Mouse (Mus musculus): Measurements from ENCODE around the gene Elovl3. TPM values are rescaled to one million over a fixed set of nuclear protein-coding genes. Genes with fewer than 3 reads are reported as not detected.
"Not testable (repeated sequence)": the region's sequence is repeated elsewhere in the genome, so short reads cannot be mapped to it uniquely, and the experiment has no call there.

The Elovl3 gene
- polyA plus RNA-seq, 1 experiment from 2014 or later, result 0.40 TPM

DNA sequence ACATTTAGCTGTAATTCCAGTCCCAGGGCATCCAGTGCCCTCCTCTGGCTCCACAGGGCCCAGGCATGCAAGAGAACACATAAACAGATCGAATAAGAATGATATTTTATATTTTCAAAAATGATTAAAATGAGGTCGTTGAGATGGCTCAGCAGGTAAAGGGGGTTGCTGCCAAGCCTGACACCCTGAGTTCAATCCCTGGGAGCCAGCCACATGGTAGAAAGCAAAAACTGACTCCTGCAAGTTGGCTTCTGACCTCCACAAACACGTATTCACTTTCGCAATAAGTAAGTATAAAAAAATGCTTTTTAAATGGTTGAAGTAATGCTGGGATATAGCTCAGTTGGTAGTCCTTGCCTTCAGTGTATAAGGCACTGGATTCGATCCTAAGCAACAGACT lies 20.9 kb upstream of the Elovl3 start:
- ATAC-seq (ENCODE audit: insufficient number of reproducible peaks, low FRiP score, low TSS enrichment, low read depth), result no peak
- H3K9me3 ChIP-seq, result no peaks in the 10 kb centered on the region
- no peak overlapping the region for H3K4me3 ChIP-seq
- no peak overlapping the region for H3K9ac ChIP-seq
- H3K4me1 ChIP-seq, result no peaks in the 10 kb centered on the region
- no peaks in the 10 kb centered on the region for H3K27me3 ChIP-seq
- H3K27ac ChIP-seq, result no peak overlapping the region
- WGBS, result 78% methylated on average over 5 of the region's 5 CpGs
- H3K36me3 ChIP-seq, result no peaks in the 10 kb centered on the region
- no peak overlapping the region for H3K4me2 ChIP-seq

DNA sequence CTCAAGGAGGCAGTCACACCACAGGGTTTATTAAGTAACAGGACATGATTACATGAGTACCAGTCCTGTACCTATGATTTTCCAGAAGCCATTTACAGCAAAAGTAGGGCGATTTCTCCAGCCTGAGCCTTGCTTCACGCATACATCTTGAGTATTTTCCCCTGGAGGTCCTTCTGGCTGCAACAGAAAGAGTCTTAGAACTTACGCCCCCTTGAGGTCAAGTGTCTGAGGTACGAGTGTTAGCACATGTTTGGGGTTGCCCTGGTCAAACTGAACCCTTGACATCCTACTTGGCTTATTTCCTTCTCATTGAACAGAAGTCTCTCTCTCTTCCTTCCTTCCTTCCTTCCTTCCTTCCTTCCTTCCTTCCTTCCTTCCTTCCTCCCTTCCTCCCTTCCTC lies 17.1 kb upstream of the Elovl3 start:
- Histone ChIP-seq H3K27me3 (no peaks in the 10 kb centered on the region), H3K9me3 (no peaks in the 10 kb centered on the region), H3K4me1 (no peaks in the 10 kb centered on the region), H3K4me2 (no peak overlapping the region), H3K9ac (no peak overlapping the region), H3K36me3 (no peaks in the 10 kb centered on the region), H3K4me3 (no peak overlapping the region), H3K27ac (no peak overlapping the region)
- no peak for ATAC-seq (ENCODE audit: insufficient number of reproducible peaks, low FRiP score, low TSS enrichment, low read depth)
- 47% methylated on average over 4 of the region's 4 CpGs for WGBS

DNA sequence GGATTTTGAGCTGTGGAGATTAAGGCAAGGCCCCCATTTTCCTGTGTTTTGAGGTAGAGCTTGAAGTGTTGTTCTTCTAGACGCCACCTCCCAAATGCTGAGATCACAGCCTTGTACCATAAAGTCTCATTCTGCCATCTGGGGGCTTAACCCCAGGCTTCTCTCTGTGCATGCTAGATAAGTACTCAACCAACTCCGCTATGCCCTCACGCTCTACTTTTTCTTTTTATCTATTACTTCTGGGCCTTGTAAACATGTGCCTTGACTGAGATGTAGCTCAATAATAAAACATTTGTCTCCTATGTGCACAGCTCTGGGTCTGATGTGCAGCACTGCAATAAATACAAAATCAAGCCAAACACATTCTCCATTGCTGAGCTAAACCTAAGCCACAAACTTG lies 12.2 kb upstream of the Elovl3 start:
- H3K27ac ChIP-seq, result no peak overlapping the region
- 88% methylated on average over 3 of the region's 3 CpGs for WGBS
- no peak for ATAC-seq (ENCODE audit: insufficient number of reproducible peaks, low FRiP score, low TSS enrichment, low read depth)
- H3K27me3 ChIP-seq, result no peaks in the 10 kb centered on the region
- no peaks in the 10 kb centered on the region for H3K9me3 ChIP-seq
- no peaks in the 10 kb centered on the region for H3K4me1 ChIP-seq
- no peak overlapping the region for H3K4me2 ChIP-seq
- no peaks in the 10 kb centered on the region for H3K36me3 ChIP-seq
- H3K4me3 ChIP-seq, result no peak overlapping the region
- H3K9ac ChIP-seq, result no peak overlapping the region

DNA sequence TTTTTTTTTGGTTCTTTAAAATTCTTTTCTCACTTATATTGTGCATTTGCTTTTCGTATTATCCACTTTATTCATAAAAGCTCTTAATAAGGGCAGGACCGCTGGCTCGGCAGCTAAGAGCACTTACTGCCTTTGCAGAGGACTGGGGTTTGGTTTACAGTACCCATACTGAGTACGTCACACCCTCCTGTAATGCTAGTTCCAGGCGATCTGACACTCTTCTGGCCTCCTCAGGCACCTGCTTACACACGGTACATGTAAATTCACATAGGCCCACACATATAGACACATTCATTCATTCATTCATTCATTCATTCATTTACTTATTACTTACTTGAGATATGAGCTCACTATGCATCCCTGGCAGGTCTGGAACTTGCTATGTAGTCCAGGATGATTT lies 10.8 kb upstream of the Elovl3 start:
- Histone ChIP-seq H3K27me3 (no peaks in the 10 kb centered on the region), H3K27ac (no peak overlapping the region), H3K9ac (no peak overlapping the region), H3K4me2 (no peak overlapping the region), H3K4me1 (no peaks in the 10 kb centered on the region), H3K4me3 (no peak overlapping the region), H3K36me3 (no peaks in the 10 kb centered on the region), H3K9me3 (no peaks in the 10 kb centered on the region)
- 73% methylated on average over 6 of the region's 6 CpGs for WGBS
- ATAC-seq (ENCODE audit: insufficient number of reproducible peaks, low FRiP score, low TSS enrichment, low read depth), result no peak

DNA sequence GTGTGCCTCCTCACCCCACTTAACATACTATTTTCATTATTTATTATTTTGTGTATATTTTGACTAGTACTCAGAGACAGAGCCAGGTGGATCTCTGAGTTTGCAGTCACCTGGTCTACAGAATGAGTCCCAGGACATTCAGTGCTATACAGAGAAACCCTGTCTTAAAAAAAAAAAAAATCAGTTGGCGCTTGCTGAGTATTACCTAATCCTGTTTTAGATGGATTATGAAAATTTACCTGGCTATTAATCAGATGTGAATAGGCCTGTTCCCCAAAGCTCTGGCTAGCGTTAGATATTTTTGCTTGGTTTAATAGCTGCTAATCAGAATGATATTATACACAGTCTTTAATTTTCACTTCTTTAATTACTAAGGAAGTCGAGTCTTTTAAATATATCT lies 7.8 kb upstream of the Elovl3 start:
- WGBS, result 80% methylated on average over 3 of the region's 3 CpGs
- no peaks in the 10 kb centered on the region for H3K9me3 ChIP-seq
- H3K27ac ChIP-seq, result no peak overlapping the region
- H3K4me3 ChIP-seq, result no peak overlapping the region
- no peak overlapping the region for H3K9ac ChIP-seq
- no peak overlapping the region for H3K4me2 ChIP-seq
- H3K36me3 ChIP-seq, result no peaks in the 10 kb centered on the region
- no peaks in the 10 kb centered on the region for H3K4me1 ChIP-seq
- H3K27me3 ChIP-seq, result peaks cover 5% of the 10 kb centered on the region; the same call in 1 of the 2 replicates
- no peak for ATAC-seq (ENCODE audit: insufficient number of reproducible peaks, low FRiP score, low TSS enrichment, low read depth)

DNA sequence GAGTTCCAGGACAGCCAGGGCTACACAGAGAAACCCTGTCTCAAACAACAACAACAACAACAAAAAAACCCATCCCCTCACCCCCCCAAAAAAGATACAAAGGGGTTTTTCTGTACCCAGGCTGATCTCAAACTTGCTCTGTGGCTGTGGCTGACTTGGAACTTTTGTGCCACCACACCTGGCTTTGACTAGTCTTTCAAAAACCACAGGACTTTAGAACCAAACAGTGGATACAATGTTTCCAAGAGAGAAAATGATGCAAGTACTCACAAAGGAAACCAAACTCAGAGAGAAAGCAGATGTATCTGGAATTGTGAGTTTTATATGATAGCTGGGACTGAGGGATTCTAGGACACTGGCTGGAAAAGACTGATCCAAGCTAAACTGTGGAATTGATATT lies 7.0 kb upstream of the Elovl3 start:
- no peaks in the 10 kb centered on the region for H3K36me3 ChIP-seq
- H3K4me2 ChIP-seq, result no peak overlapping the region
- no peak overlapping the region for H3K27ac ChIP-seq
- no peak for ATAC-seq (ENCODE audit: insufficient number of reproducible peaks, low FRiP score, low TSS enrichment, low read depth)
- peaks cover 5% of the 10 kb centered on the region; the same call in 1 of the 2 replicates for H3K27me3 ChIP-seq
- no peaks in the 10 kb centered on the region for H3K4me1 ChIP-seq
- H3K9me3 ChIP-seq, result no peaks in the 10 kb centered on the region
- no peak overlapping the region for H3K9ac ChIP-seq
- no peak overlapping the region for H3K4me3 ChIP-seq

DNA sequence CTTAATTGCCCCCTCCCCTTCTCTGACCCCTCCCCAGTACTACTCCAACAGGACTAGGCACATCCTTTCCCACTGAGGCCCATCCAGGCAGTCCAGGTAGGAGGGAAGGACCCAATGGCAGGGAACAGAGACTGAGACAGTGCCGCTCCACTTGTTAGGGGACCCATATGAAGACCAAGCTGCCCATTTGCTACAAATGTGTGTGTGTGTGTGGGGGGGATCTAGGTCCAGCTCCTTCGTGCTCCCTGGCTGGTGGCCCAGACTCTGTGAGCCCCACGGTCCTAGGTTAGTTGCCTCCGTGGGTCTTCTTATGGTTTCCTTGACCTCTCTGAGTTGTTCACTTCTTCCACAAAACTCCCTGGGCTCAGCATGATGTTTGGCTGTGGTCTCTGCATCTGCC lies 5.4 kb upstream of the Elovl3 start:
- ATAC-seq (ENCODE audit: insufficient number of reproducible peaks, low FRiP score, low TSS enrichment, low read depth), result no peak

DNA sequence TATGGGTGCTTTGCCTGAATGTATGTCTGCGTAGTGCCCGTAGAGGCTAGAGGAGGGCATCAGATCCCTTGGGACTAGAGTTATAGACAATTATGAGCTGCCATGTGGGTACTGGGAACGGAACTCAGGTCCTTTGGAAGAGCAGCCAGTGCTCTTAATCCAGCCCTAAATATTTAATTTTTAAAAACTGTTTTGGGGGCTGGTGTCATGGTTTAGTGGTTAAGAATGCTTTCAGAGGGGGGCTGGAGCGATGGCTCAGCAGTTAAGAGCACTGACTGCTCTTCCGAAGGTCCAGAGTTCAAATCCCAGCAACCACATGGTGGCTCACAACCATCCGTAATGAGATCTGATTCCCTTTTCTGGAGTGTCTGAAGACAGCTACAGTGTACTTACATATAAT lies 2.0 kb upstream of the Elovl3 start:
- H3K4me1 ChIP-seq; H3K4me3 ChIP-seq; ATAC-seq (ENCODE audit: insufficient number of reproducible peaks, low FRiP score, low TSS enrichment, low read depth); H3K9me3 ChIP-seq; H3K9ac ChIP-seq; H3K36me3 ChIP-seq; H3K27ac ChIP-seq; H3K4me2 ChIP-seq: not testable (repeated sequence)
- H3K27me3 ChIP-seq, result peaks cover 50% of the 10 kb centered on the region
- WGBS, result 69% methylated on average over 6 of the region's 6 CpGs

More for the DNA sequence above, 5.4 kb upstream of the Elovl3 start:
- Histone ChIP-seq H3K9ac (no peak overlapping the region), H3K4me2 (no peak overlapping the region), H3K4me3 (no peak overlapping the region), H3K4me1 (no peaks in the 10 kb centered on the region; the same call in 1 of the 2 replicates), H3K27ac (no peak overlapping the region), H3K27me3 (peaks cover 19% of the 10 kb centered on the region), H3K9me3 (no peaks in the 10 kb centered on the region), H3K36me3 (no peaks in the 10 kb centered on the region)
- WGBS, result 84% methylated on average over 4 of the region's 4 CpGs

DNA sequence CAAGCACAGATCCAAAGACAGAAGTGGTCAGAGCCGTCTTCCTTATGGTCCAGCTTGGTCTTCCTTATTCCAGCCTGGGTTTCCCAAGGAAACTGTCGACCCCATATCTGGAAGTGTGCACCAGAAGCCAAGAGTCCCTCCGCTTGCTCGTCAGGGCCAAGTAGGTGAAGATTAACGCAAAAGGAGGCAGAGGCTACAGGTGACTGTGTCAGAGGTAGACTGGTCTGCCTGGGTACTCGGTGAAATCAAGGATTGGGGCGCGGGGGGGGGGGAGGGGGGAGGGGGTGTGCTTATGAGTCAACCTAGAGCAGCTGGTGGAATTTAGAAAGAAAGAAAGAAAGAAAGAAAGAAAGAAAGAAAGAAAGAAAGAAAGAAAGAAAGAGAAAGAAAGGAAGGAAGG lies 414 bp upstream of the Elovl3 start:
- ATAC-seq (ENCODE audit: insufficient number of reproducible peaks, low FRiP score, low TSS enrichment, low read depth), result no peak
- H3K4me3 ChIP-seq, result peak overlapping the region; percentile 26
- H3K4me2 ChIP-seq, result peak overlapping the region; percentile 46
- no peak overlapping the region for H3K27ac ChIP-seq
- no peak overlapping the region for H3K9ac ChIP-seq
- no peaks in the 10 kb centered on the region for H3K36me3 ChIP-seq
- peaks cover 16% of the 10 kb centered on the region for H3K4me1 ChIP-seq
- no peaks in the 10 kb centered on the region for H3K9me3 ChIP-seq
- 10% methylated on average over 6 of the region's 8 CpGs for WGBS
- peaks cover 63% of the 10 kb centered on the region for H3K27me3 ChIP-seq

DNA sequence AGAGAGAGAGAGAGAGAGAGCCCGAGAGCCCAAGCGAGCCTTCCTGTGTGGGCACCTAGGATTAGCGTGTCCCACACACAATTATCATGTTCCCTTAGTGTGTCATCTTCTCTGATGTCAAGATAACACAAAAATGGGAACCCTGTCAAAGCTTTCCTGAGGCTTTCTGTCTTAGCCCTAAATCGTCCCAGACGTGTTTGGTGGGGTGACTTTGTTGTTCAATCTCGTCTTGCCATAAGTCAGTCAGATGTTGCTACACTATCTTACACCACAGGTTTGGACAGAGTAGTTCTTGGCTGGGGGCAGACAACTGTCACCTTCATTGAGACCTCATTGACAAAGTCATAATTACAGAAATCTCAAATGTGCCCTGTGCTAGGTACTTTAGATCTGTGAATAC lies 880 bp downstream of the Elovl3 start:
- Histone ChIP-seq H3K4me1 (peaks cover 28% of the 10 kb centered on the region), H3K36me3 (no peaks in the 10 kb centered on the region), H3K9ac (no peak overlapping the region), H3K27ac (no peak overlapping the region), H3K27me3 (peaks cover 72% of the 10 kb centered on the region), H3K4me3 (no peak overlapping the region), H3K4me2 (no peak overlapping the region), H3K9me3 (no peaks in the 10 kb centered on the region)
- ATAC-seq (ENCODE audit: insufficient number of reproducible peaks, low FRiP score, low TSS enrichment, low read depth), result no peak
- WGBS, result 42% methylated on average over 6 of the region's 6 CpGs

DNA sequence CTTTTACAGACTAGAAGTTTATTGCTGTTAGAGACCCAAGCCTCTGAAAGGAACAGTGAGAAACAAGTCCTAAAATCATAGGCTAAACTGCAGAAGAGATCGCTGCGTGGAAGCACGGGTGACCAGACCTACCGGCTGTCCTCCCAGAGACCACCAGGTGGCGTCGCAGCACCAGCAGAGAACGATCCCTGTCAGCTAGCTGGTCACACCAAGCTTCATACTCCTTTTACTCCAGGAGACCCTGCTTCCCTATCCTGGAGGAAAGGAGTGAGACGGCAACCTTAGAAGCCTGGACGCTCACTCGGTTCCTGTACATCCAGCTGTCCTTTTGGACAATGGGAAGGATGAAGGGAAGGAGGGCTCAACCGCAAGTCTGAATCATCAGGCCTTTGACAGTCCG lies 3.6 kb downstream of the Elovl3 start:
- Histone ChIP-seq H3K4me1 (peaks cover 28% of the 10 kb centered on the region), H3K4me3 (peak overlapping the region; percentile 51), H3K9me3 (no peaks in the 10 kb centered on the region), H3K4me2 (peak overlapping the region; percentile 100), H3K9ac (no peak overlapping the region), H3K27ac (no peak overlapping the region), H3K36me3 (no peaks in the 10 kb centered on the region), H3K27me3 (peaks cover 89% of the 10 kb centered on the region)
- 1% methylated on average over 12 of the region's 12 CpGs for WGBS
- ATAC-seq (ENCODE audit: insufficient number of reproducible peaks, low FRiP score, low TSS enrichment, low read depth), result peak; percentile 59; the same call in 1 of the 2 replicates

DNA sequence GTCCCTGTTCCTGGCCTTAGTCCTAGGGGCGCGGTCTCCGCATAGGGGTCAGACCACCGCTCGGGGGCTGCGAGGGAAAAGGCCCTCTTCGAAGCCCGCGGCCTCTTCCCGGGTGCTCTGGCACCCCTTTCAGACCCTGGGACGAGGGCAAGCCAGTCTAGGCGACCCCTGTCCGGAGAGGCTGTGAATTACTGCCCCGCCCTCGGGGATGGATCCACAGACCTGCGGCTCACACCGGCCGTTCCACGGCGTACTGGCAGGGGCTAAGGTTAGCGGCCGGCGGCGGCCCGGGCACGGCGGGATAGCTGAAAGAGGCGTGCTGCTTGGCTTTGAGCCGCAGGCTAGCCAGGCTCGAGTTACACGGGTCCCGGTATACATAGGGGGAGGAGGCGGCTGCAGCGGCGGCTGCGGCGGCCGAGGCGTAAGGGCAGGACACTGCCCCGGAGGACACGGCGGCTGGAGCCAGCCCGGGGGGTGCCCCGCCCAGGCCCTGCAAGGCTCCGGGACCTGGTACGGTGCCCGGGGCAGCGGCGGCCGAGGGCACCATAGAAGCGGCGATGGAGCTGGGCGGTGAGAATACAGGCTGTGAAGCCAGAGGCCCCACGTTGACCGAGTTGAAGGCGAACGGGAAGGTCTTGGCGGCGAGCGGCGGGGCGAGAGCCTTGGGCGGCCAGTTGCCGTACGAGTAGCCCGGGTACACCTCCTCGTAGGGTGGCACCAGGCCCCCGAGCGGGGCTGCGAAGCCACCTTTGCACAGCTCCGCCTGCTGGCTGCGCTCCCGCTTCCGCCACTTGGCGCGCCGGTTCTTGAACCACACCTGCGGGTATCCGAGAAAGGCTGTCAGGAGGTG lies 4.3 kb downstream of the Elovl3 start:
- WGBS, result 1% methylated on average over 75 of the region's 79 CpGs
- Histone ChIP-seq H3K4me3 (peak overlapping the region; percentile 51), H3K27ac (no peak overlapping the region), H3K4me2 (peak overlapping the region; percentile 100), H3K36me3 (no peaks in the 10 kb centered on the region), H3K9ac (peak overlapping the region; percentile 46), H3K9me3 (no peaks in the 10 kb centered on the region), H3K27me3 (peaks cover 86% of the 10 kb centered on the region), H3K4me1 (peaks cover 28% of the 10 kb centered on the region)
- no peak for ATAC-seq (ENCODE audit: insufficient number of reproducible peaks, low FRiP score, low TSS enrichment, low read depth)

Data from limb, embryonic 15.5 days (tissue).